Mouse (Mus musculus) neural tube, embryonic 11.5 days (tissue): ENCODE measurements around the gene Gpa33. TPM values are rescaled to one million over a fixed set of nuclear protein-coding genes. Genes with fewer than 3 reads are reported as not detected.

Source experiments
- ATAC-seq: fragments of 200-750 bp; cut with Nextera tagmentation; 2 replicates; pipeline ENCODE4 v1.8.0; 2017; ENCODE audit warnings: moderate number of reproducible peaks, mild to moderate bottlenecking, moderate TSS enrichment, moderate library complexity; ENCODE audit not compliant: insufficient read depth, low FRiP score, low TSS enrichment
- DNase-seq: peaks from one replicate; pipeline ENCODE4 v3.0.0-alpha.2; 2015; ENCODE audit warnings: low spot score
- H3K27ac ChIP-seq: fragments of 300-500 bp; sonication (generic); 2 replicates; pipeline ENCODE4 v1.5.1; 2014; ENCODE audit warnings: low read depth, mild to moderate bottlenecking, low read length
- H3K27me3 ChIP-seq: fragments of 300-500 bp; sonication (generic); 2 replicates; pipeline ENCODE4 v1.6.1; 2014; ENCODE audit warnings: mild to moderate bottlenecking, low read length, mixed read lengths; ENCODE audit not compliant: control insufficient read depth, insufficient read depth
- H3K36me3 ChIP-seq: fragments of 300-500 bp; sonication (generic); 2 replicates; pipeline ENCODE4 v1.6.1; 2014; ENCODE audit warnings: mild to moderate bottlenecking, low read length, moderate library complexity, mixed read lengths; ENCODE audit not compliant: control insufficient read depth, insufficient read depth
- H3K4me1 ChIP-seq: fragments of 300-500 bp; sonication (generic); 2 replicates; pipeline ENCODE4 v1.6.1; 2014; ENCODE audit warnings: low read length, mixed read lengths; ENCODE audit not compliant: control insufficient read depth, insufficient read depth
- H3K4me2 ChIP-seq: fragments of 300-500 bp; sonication (generic); 2 replicates; pipeline ENCODE4 v1.6.1; 2014; ENCODE audit warnings: low read depth, mild to moderate bottlenecking, moderate library complexity
- H3K4me3 ChIP-seq: fragments of 300-500 bp; sonication (generic); 2 replicates; pipeline ENCODE4 v1.5.1; 2014; ENCODE audit warnings: low read depth, low read length
- H3K9ac ChIP-seq: fragments of 300-500 bp; sonication (generic); 2 replicates; pipeline ENCODE4 v1.6.1; 2014; ENCODE audit warnings: mild to moderate bottlenecking, low read length
- H3K9me3 ChIP-seq: fragments of 300-500 bp; sonication (generic); 2 replicates; pipeline ENCODE4 v1.6.1; 2016; ENCODE audit warnings: low read length; ENCODE audit not compliant: control insufficient read depth
- WGBS: fragments of 180-500 bp; shearing (Covaris S2); extraction: QIAGEN DNeasy Blood & Tissue Kit; methylation state at CpG from one replicate; pipeline ENCODE4 v1.1.7; 2014; 5-methylcytosine and 5-hydroxymethylcytosine counted together
- polyA plus RNA-seq: library from polyadenylated mRNA; unstranded; fragments of >200 nt; fragmentation: Nextera tagmentation; extraction: Ambion mirVana; gene quantifications from 2 replicates; pipeline ENCODE4 v1.2.1, GENCODE M21; 2014

The Gpa33 gene
- polyA plus RNA-seq, 1 experiment from 2014 or later, result 0.21 TPM

DNA sequence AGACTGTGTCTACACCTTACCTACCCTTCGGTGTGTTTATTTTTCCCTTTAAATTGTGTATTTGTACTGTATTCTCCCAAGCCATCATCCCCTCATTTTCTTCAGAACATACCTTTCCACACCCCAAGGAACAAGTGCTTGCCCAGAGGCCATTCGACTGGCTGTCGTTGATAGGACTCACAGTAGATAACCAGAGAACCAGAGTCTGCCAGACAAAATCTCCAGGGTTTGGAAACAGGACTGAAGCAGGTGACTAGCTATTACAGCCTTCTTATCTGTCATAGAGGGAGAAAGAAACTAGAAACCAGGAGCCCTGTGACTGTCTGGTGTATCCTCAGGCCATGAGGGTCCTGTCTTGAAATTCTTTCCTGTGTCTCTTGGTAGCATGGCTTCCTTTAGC is 25.2 kb upstream of the Gpa33 start:
- Histone ChIP-seq H3K9ac (no peak overlapping the region), H3K4me1 (no peaks in the 10 kb centered on the region), H3K4me3 (no peak overlapping the region), H3K36me3 (no peaks in the 10 kb centered on the region), H3K27ac (no peak overlapping the region), H3K9me3 (no peaks in the 10 kb centered on the region), H3K4me2 (no peak overlapping the region), H3K27me3 (no peaks in the 10 kb centered on the region)
- ATAC-seq (no peak), DNase-seq (no peak)
- WGBS, result 91% methylated on average over 3 of the region's 3 CpGs

DNA sequence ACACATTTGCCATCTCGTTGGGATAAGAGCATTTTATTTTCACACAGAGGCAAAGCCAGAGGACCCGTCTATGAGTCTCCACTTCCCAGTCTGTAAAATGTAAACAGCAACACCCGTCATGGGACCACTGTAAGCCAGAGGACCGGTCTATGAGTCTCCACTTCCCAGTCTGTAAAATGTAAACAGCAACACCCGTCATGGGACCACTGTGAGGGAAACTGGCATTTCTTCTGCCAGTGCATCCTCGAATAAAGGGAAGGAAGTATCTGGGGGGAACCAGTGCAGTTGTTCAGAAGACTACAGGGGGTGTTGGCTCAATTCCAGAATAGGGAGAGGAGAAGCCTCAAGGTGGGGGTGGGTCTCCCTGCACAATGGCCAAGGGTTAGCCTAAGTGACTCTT is 24.6 kb upstream of the Gpa33 start:
- 86% methylated on average over 6 of the region's 6 CpGs for WGBS
- no peak overlapping the region for H3K9ac ChIP-seq
- H3K36me3 ChIP-seq, result no peaks in the 10 kb centered on the region
- no peak for ATAC-seq
- no peak overlapping the region for H3K4me3 ChIP-seq
- H3K27ac ChIP-seq, result no peak overlapping the region
- H3K9me3 ChIP-seq, result no peaks in the 10 kb centered on the region
- H3K4me2 ChIP-seq, result no peak overlapping the region
- DNase-seq, result no peak
- H3K27me3 ChIP-seq, result no peaks in the 10 kb centered on the region
- H3K4me1 ChIP-seq, result no peaks in the 10 kb centered on the region

DNA sequence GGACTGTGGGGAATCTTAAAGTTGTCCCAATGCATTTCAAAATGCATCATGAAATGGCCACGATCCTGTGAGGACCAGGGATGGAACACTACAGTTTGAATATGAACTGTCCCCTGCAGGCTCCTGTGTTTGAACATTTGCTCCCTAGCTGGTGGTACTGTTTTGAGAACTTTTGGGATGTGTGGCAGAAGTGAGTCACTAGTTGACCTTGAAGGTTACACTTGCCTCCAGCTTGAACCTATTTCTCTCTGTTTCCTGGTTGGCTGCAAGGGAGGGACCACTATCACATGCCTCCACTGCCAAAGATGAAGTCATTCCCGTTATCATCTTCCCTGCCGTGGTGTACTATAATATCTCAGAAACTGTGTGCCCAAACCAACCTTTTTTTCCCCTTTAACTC is 15.1 kb upstream of the Gpa33 start:
- Histone ChIP-seq H3K9ac (no peak overlapping the region), H3K9me3 (no peaks in the 10 kb centered on the region), H3K4me2 (no peak overlapping the region), H3K4me1 (no peaks in the 10 kb centered on the region), H3K27ac (no peak overlapping the region), H3K36me3 (no peaks in the 10 kb centered on the region), H3K27me3 (no peaks in the 10 kb centered on the region), H3K4me3 (no peak overlapping the region)
- DNase-seq, result no peak
- no peak for ATAC-seq
- WGBS, result 92% methylated on average over 3 of the region's 3 CpGs

GRCm38 (mm10) chr1:166115719-166116118 is 14.3 kb upstream of the Gpa33 start:
- no peak for DNase-seq
- no peak overlapping the region for H3K9ac ChIP-seq
- WGBS, result 95% methylated on average over 4 of the region's 4 CpGs

GRCm38 (mm10) chr1:166117866-166118639 is 12.0 kb upstream of the Gpa33 start:
- Histone ChIP-seq H3K36me3 (no peaks in the 10 kb centered on the region), H3K4me1 (no peaks in the 10 kb centered on the region), H3K9me3 (no peaks in the 10 kb centered on the region), H3K4me3 (no peak overlapping the region), H3K27ac (peak overlapping the region; percentile 39), H3K9ac (no peak overlapping the region), H3K27me3 (no peaks in the 10 kb centered on the region), H3K4me2 (no peak overlapping the region)
- no peak for DNase-seq
- ATAC-seq, result 0 out of 2 replicates have a peak, but pooled peaks have one; percentile 45
- 66% methylated on average over 13 of the region's 13 CpGs for WGBS

More at GRCm38 (mm10) chr1:166115719-166116118, 14.3 kb upstream of the Gpa33 start:
- Histone ChIP-seq H3K9me3 (no peaks in the 10 kb centered on the region), H3K36me3 (no peaks in the 10 kb centered on the region), H3K27me3 (no peaks in the 10 kb centered on the region), H3K4me3 (no peak overlapping the region), H3K4me1 (no peaks in the 10 kb centered on the region), H3K27ac (no peak overlapping the region), H3K4me2 (no peak overlapping the region)
- ATAC-seq, result no peak

GRCm38 (mm10) chr1:166122114-166122513 is 7.9 kb upstream of the Gpa33 start:
- Histone ChIP-seq H3K27ac (no peak overlapping the region), H3K36me3 (no peaks in the 10 kb centered on the region), H3K4me3 (no peak overlapping the region), H3K4me1 (0 out of 2 replicates have a peak, but pooled peaks cover 2% of the 10 kb centered on the region), H3K4me2 (no peak overlapping the region), H3K9ac (no peak overlapping the region), H3K27me3 (no peaks in the 10 kb centered on the region), H3K9me3 (no peaks in the 10 kb centered on the region)
- ATAC-seq (no peak), DNase-seq (no peak)
- 79% methylated on average over 7 of the region's 7 CpGs for WGBS

GRCm38 (mm10) chr1:166123045-166123444 is 7.0 kb upstream of the Gpa33 start:
- Histone ChIP-seq H3K4me1 (0 out of 2 replicates have a peak, but pooled peaks cover 2% of the 10 kb centered on the region), H3K27ac (no peak overlapping the region), H3K27me3 (no peaks in the 10 kb centered on the region), H3K9ac (no peak overlapping the region), H3K4me3 (no peak overlapping the region), H3K36me3 (no peaks in the 10 kb centered on the region), H3K9me3 (no peaks in the 10 kb centered on the region), H3K4me2 (no peak overlapping the region)
- WGBS, result 79% methylated on average over 1 of the region's 1 CpGs
- DNase-seq, result no peak
- no peak for ATAC-seq

- Histone ChIP-seq H3K9me3 (no peaks in the 10 kb centered on the region), H3K9ac (no peak overlapping the region), H3K4me1 (0 out of 2 replicates have a peak, but pooled peaks cover 2% of the 10 kb centered on the region), H3K27me3 (no peaks in the 10 kb centered on the region), H3K27ac (no peak overlapping the region), H3K4me3 (no peak overlapping the region), H3K36me3 (no peaks in the 10 kb centered on the region), H3K4me2 (no peak overlapping the region)
- ATAC-seq (no peak), DNase-seq (no peak)
- WGBS, result 95% methylated on average over 8 of the region's 8 CpGs
These were observed 6.3 kb upstream of the Gpa33 start for GRCm38 (mm10) chr1:166123751-166124150.

- Histone ChIP-seq H3K27ac (no peak overlapping the region), H3K9ac (no peak overlapping the region), H3K9me3 (no peaks in the 10 kb centered on the region), H3K4me2 (no peak overlapping the region), H3K4me1 (0 out of 2 replicates have a peak, but pooled peaks cover 2% of the 10 kb centered on the region), H3K36me3 (no peaks in the 10 kb centered on the region), H3K4me3 (no peak overlapping the region), H3K27me3 (no peaks in the 10 kb centered on the region)
- no peak for ATAC-seq
- no peak for DNase-seq
- WGBS, result 71% methylated on average over 8 of the region's 8 CpGs
These were observed 5.0 kb upstream of the Gpa33 start for GRCm38 (mm10) chr1:166124932-166125593.
